Mouse (Mus musculus): ENCODE results near the gene Rbfox2. TPM values are rescaled to one million over a fixed set of nuclear protein-coding genes. Genes with fewer than 3 reads are reported as not detected.

The Rbfox2 gene
- polyA plus RNA-seq, 1 experiment from 2014 or later = 69.4 TPM

DNA sequence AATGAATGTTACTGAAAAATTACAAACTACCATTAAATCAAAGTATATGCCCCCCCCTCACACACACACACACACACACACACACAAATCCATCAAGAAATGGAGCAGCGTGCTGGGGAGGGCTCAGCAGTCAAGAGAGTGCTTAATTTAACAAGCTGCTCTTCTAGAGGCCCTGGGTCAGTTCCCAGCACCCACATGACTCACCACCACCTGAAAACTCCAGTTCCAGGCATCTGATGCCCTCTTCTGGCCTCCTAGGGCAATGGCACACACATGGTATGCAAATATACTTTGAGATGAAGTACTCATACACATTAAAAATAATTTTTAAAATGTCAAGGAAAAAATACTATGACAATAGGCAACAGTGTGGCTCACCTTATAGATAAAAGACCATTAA lies 120.7 kb downstream of the Rbfox2 start:
- H3K4me3 ChIP-seq (replicated peaks) = no peak overlapping the region
- no peak overlapping the region for H3K9ac ChIP-seq
- WGBS = 94% methylated on average over 1 of the region's 1 CpGs
- 0 out of 2 replicates have a peak, but pooled peaks cover 2% of the 10 kb centered on the region for H3K36me3 ChIP-seq
- no peaks in the 10 kb centered on the region for H3K27me3 ChIP-seq
- H3K9me3 ChIP-seq (replicated peaks) = no peaks in the 10 kb centered on the region
- H3K4me1 ChIP-seq = peaks cover 12% of the 10 kb centered on the region
- no peak overlapping the region for H3K4me2 ChIP-seq (replicated peaks)
- H3K27ac ChIP-seq (replicated peaks) = no peak overlapping the region
- no peak for ATAC-seq (ENCODE audit: insufficient number of reproducible peaks, low FRiP score, low TSS enrichment, low read depth)

DNA sequence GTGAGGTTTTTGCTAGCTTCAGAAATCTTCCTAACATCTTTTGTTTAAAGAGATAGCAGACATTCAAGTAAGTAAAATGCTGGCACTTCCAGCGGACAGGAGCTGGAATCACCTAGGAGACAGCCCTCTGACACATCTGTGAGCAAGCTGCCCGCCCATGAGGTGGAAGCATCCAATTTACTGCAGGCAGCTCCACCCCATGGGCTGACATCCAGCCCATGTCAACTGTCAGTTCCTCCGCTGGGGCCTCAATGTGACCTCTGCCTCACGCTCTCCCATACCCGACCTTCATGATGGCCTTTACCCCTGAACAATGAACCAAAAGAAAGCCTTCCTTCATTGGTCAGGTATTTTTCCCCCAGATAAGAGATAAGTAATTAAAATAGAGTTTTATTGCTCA lies 121.2 kb downstream of the Rbfox2 start:
- H3K36me3 ChIP-seq = 0 out of 2 replicates have a peak, but pooled peaks cover 2% of the 10 kb centered on the region
- no peaks in the 10 kb centered on the region for H3K9me3 ChIP-seq (replicated peaks)
- H3K27ac ChIP-seq (replicated peaks) = no peak overlapping the region
- H3K4me1 ChIP-seq = peaks cover 12% of the 10 kb centered on the region
- H3K4me3 ChIP-seq (replicated peaks) = no peak overlapping the region
- H3K4me2 ChIP-seq (replicated peaks) = no peak overlapping the region
- 42% methylated on average over 5 of the region's 5 CpGs for WGBS
- no peaks in the 10 kb centered on the region for H3K27me3 ChIP-seq
- ATAC-seq (ENCODE audit: insufficient number of reproducible peaks, low FRiP score, low TSS enrichment, low read depth) = no peak
- H3K9ac ChIP-seq = no peak overlapping the region

DNA sequence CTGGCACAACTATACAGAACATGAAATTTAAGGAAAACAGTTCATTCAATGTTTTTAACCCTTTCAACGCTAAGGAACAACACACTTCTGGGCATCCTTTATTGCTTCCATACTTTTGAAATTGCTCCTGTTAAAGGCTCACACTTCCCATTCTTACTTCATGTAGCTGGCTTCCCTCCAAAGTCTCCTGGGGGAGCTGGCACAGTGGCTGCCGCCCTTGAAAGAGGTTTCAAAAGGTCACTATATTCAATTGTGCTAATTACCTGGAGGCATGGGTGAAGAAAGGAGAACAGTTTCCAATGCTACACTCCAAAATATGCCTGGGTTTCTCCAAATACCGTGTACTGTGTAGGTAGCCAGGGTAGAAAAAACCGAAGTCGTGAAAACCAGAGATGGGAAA lies 124.0 kb downstream of the Rbfox2 start:
- peak overlapping the region; percentile 63 for H3K27ac ChIP-seq (replicated peaks)

DNA sequence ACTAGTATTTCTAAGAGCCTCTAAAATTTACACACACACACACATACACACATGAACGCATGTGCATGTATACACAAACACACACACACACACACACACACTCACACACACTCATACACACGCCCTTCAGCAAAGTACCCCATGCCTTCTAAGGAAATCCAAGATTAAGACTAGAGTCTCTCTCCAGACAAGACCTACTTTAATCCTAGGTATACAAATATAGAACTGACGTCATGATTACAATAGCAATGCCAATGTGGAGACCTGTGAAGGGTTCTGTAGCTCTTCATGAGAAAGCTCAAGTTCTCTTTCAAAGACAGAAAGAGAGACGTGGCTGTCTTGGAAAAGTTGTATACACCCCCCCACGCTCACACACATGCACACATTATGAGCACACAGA lies 132.8 kb downstream of the Rbfox2 start:
- Histone ChIP-seq H3K9me3 (replicated peaks) (no peaks in the 10 kb centered on the region), H3K27ac (replicated peaks) (no peak overlapping the region), H3K4me2 (replicated peaks) (no peak overlapping the region), H3K4me1 (peaks cover 4% of the 10 kb centered on the region; the same call in 1 of the 2 replicates), H3K9ac (no peak overlapping the region), H3K36me3 (no peaks in the 10 kb centered on the region), H3K27me3 (no peaks in the 10 kb centered on the region), H3K4me3 (replicated peaks) (no peak overlapping the region)
- WGBS = 78% methylated on average over 5 of the region's 5 CpGs
- no peak for ATAC-seq (ENCODE audit: insufficient number of reproducible peaks, low FRiP score, low TSS enrichment, low read depth)

More for the DNA sequence above, 124.0 kb downstream of the Rbfox2 start:
- no peaks in the 10 kb centered on the region for H3K9me3 ChIP-seq (replicated peaks)
- no peaks in the 10 kb centered on the region for H3K27me3 ChIP-seq
- no peak overlapping the region for H3K9ac ChIP-seq
- WGBS = 52% methylated on average over 5 of the region's 5 CpGs
- H3K4me2 ChIP-seq (replicated peaks) = no peak overlapping the region
- H3K36me3 ChIP-seq = 0 out of 2 replicates have a peak, but pooled peaks cover 2% of the 10 kb centered on the region
- H3K4me3 ChIP-seq (replicated peaks) = no peak overlapping the region
- ATAC-seq (ENCODE audit: insufficient number of reproducible peaks, low FRiP score, low TSS enrichment, low read depth) = no peak
- peaks cover 16% of the 10 kb centered on the region for H3K4me1 ChIP-seq

DNA sequence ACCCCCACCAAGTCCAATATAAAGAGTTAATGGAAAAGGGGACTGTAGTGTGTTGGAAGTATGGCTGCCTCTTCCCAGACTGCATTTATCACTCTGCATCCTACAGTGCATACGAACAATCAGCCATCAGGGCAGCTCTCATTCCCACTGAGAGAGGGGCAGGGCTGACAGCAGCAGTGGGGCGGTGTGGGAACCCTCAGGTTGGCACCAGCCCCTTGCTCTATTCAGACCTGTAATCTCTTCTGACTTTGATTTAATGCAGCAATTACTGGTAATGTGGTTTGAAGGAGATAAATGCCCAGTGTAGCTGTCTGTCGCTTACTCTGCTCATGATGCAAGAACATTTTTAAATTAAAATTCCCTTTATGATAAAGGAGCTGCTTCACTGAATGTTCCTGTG lies 134.4 kb downstream of the Rbfox2 start:
- ATAC-seq (ENCODE audit: insufficient number of reproducible peaks, low FRiP score, low TSS enrichment, low read depth) = no peak
- no peaks in the 10 kb centered on the region for H3K9me3 ChIP-seq (replicated peaks)
- peaks cover 2% of the 10 kb centered on the region; the same call in 1 of the 2 replicates for H3K4me1 ChIP-seq
- H3K27me3 ChIP-seq = no peaks in the 10 kb centered on the region
- no peak overlapping the region for H3K4me2 ChIP-seq (replicated peaks)
- WGBS = 72% methylated on average over 3 of the region's 3 CpGs
- H3K9ac ChIP-seq = no peak overlapping the region
- no peak overlapping the region for H3K4me3 ChIP-seq (replicated peaks)
- H3K27ac ChIP-seq (replicated peaks) = no peak overlapping the region
- no peaks in the 10 kb centered on the region for H3K36me3 ChIP-seq

DNA sequence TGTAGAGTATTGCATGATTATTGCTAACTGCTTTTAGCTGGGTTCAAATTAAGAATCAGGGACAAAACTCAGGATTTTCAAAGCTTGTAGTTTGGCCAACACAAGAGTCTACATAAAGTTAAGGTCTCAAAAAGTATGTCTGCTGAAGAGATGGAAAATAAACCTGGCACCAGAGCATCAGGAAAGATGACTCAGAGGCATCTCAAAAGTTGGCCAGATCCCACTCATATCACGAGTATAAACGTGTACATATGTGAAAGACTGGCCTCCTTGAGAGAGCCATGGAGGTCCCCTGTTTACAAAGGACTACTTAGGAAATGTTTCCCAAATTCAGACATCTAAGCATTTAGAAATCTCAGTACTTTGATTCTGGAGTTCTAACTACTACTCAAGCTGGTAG lies 138.0 kb downstream of the Rbfox2 start:
- no peak overlapping the region for H3K4me2 ChIP-seq (replicated peaks)
- H3K9ac ChIP-seq = no peak overlapping the region
- no peak overlapping the region for H3K27ac ChIP-seq (replicated peaks)
- no peaks in the 10 kb centered on the region for H3K27me3 ChIP-seq
- no peak overlapping the region for H3K4me3 ChIP-seq (replicated peaks)
- H3K9me3 ChIP-seq (replicated peaks) = no peaks in the 10 kb centered on the region
- no peaks in the 10 kb centered on the region for H3K36me3 ChIP-seq
- no peak for ATAC-seq (ENCODE audit: insufficient number of reproducible peaks, low FRiP score, low TSS enrichment, low read depth)
- 66% methylated on average over 2 of the region's 2 CpGs for WGBS
- H3K4me1 ChIP-seq = peaks cover 10% of the 10 kb centered on the region

DNA sequence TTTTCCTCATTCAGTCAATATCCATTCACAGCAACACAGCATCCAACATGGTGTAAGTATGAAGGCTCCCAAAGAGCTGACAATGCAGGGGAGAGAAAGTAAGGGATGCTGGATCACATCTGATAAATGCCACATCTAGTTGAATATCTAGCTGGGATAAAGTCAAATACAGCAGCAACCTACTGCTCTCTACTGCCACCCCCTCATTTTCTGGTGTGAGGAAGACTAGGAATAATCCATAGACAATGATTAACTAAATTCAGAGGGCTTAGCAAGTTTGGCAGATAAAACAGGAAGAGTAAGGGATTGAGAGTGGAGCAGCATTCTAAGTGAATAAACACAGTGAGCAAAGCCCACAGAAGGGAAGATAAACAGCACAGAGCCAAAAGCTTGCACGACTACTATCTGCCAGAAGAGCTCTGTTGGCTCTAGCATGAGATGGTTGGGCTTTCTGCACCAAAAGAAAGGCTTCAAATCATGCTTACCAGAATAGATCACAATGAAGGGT lies 140.5 kb downstream of the Rbfox2 start:
- Histone ChIP-seq H3K9me3 (replicated peaks) (no peaks in the 10 kb centered on the region), H3K4me1 (peaks cover 29% of the 10 kb centered on the region), H3K27ac (replicated peaks) (no peak overlapping the region), H3K4me2 (replicated peaks) (no peak overlapping the region), H3K36me3 (no peaks in the 10 kb centered on the region), H3K27me3 (no peaks in the 10 kb centered on the region), H3K4me3 (replicated peaks) (no peak overlapping the region), H3K9ac (no peak overlapping the region)
- 46% methylated on average over 1 of the region's 1 CpGs for WGBS
- no peak for ATAC-seq (ENCODE audit: insufficient number of reproducible peaks, low FRiP score, low TSS enrichment, low read depth)

DNA sequence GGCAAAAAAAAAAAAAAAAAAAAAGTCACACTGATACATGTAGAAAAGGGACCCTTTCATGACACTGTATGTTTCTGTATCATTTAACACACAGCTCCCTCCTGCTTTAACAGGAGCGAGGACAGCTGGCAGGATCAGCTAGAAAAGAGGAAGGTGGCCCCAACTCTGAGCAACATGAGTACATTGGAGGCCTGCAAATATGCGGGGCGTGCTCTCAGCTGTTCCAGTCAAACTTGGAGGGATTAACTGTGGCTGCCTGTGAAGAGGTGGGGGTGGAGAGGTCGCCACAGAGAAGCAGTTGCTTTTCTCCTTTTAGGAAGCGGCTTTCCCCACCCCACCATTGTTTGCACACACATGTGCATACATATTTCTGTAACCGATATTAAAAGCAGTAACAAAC lies 143.5 kb downstream of the Rbfox2 start:
- WGBS = 14% methylated on average over 6 of the region's 6 CpGs
- no peaks in the 10 kb centered on the region for H3K36me3 ChIP-seq
- peaks cover 30% of the 10 kb centered on the region for H3K4me1 ChIP-seq
- H3K27me3 ChIP-seq = no peaks in the 10 kb centered on the region
- H3K27ac ChIP-seq (replicated peaks) = peak overlapping the region; percentile 82
- no peak overlapping the region for H3K4me3 ChIP-seq (replicated peaks)
- no peaks in the 10 kb centered on the region for H3K9me3 ChIP-seq (replicated peaks)
- no peak overlapping the region for H3K9ac ChIP-seq
- ATAC-seq (ENCODE audit: insufficient number of reproducible peaks, low FRiP score, low TSS enrichment, low read depth) = peak; percentile 77
- H3K4me2 ChIP-seq (replicated peaks) = no peak overlapping the region

DNA sequence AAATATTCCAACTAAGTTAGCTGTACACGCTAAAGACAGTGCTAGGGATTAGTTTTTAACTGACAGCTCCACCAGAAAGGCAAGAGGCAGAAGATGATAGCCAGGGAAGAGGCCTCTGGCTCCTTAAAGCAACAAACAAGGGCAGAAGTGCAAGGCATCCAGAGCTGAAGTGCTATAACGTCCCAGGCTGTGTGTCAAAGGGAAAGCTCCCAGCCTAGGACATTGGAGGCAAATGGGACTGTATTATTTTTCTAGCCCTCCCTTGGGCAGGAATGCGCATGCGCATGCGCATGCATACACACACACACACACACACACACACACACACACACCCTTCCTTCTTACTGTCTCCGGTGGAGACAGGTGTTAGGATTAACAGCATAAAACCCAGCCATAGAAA lies 143.9 kb downstream of the Rbfox2 start:
- Histone ChIP-seq H3K4me2 (replicated peaks) (no peak overlapping the region), H3K27ac (replicated peaks) (peak overlapping the region; percentile 82), H3K36me3 (no peaks in the 10 kb centered on the region), H3K4me3 (replicated peaks) (peak overlapping the region; percentile 11), H3K9me3 (replicated peaks) (no peaks in the 10 kb centered on the region), H3K4me1 (peaks cover 30% of the 10 kb centered on the region), H3K27me3 (no peaks in the 10 kb centered on the region), H3K9ac (0 out of 2 replicates have a peak overlapping the region, but pooled peaks have one; percentile 9)
- ATAC-seq (ENCODE audit: insufficient number of reproducible peaks, low FRiP score, low TSS enrichment, low read depth) = peak; percentile 41
- WGBS = 67% methylated on average over 6 of the region's 6 CpGs

DNA sequence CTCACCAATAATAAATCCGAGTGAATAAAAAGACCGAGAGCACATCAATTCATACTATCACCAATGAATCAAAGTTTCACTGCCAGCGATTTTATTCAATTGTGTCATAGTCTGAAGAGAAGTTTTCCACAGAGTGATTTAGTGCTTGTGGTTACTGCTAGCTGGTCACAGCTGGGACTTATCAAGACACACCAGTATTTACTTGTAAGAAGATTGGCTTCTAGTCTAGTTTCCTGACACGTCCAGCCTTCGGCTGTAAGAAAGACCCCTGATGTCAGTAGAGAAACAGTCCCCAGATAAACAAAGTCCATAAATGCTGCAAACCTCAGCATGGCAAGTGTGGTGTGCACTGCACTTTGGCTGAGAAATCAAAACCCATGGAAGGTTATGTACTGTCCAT lies 145.4 kb downstream of the Rbfox2 start:
- H3K27me3 ChIP-seq = no peaks in the 10 kb centered on the region
- H3K36me3 ChIP-seq = no peaks in the 10 kb centered on the region
- H3K9me3 ChIP-seq (replicated peaks) = no peaks in the 10 kb centered on the region
- H3K27ac ChIP-seq (replicated peaks) = peak overlapping the region; percentile 31
- WGBS = 38% methylated on average over 5 of the region's 5 CpGs
- H3K9ac ChIP-seq = no peak overlapping the region
- peaks cover 38% of the 10 kb centered on the region for H3K4me1 ChIP-seq
- H3K4me3 ChIP-seq (replicated peaks) = peak overlapping the region; percentile 11
- no peak for ATAC-seq (ENCODE audit: insufficient number of reproducible peaks, low FRiP score, low TSS enrichment, low read depth)
- no peak overlapping the region for H3K4me2 ChIP-seq (replicated peaks)

DNA sequence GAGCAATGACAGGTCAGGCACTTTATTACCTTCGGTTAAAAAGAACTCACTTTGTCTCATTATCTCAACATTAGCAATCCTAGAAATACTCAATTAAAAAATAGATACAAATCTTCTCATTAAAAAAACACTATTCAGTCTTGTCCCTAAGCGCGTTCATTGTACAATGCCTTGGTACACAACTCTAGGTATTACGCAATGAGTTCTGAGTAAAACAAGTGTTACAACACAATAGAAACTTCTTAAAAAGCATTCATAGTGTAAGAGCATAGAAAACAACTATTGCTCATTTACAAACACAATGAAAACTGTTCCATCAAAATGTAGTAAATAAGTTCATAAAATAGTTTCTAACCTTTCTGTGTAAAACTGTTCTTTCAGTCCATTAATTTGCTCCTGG lies 146.0 kb downstream of the Rbfox2 start:
- H3K4me3 ChIP-seq (replicated peaks) = peak overlapping the region; percentile 11; the same call in 1 of the 2 replicates
- no peaks in the 10 kb centered on the region for H3K27me3 ChIP-seq
- peak overlapping the region; percentile 31; the same call in 1 of the 2 replicates for H3K27ac ChIP-seq (replicated peaks)
- peaks cover 39% of the 10 kb centered on the region for H3K4me1 ChIP-seq
- H3K9me3 ChIP-seq (replicated peaks) = no peaks in the 10 kb centered on the region
- no peak for ATAC-seq (ENCODE audit: insufficient number of reproducible peaks, low FRiP score, low TSS enrichment, low read depth)
- WGBS = 83% methylated on average over 4 of the region's 4 CpGs
- H3K9ac ChIP-seq = no peak overlapping the region
- H3K36me3 ChIP-seq = no peaks in the 10 kb centered on the region
- no peak overlapping the region for H3K4me2 ChIP-seq (replicated peaks)

DNA sequence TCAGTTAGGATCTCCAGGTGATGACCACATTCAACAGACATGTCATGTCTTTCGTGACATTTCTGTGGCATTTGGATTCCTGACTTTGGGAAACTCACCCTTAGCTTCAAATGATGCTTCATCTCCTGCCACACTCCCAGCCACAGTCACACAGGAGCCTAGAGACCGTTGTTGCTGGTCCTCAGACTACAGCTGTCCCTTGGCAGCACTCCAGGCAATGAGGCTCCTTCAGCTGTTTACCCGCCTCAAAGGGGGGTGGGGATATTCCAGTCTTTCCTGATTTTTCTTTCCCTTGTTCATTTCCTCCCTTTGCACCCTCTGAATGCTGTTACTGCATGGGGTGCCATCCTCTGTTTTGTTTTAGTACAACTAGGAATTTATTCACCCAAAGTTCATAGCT lies 150.3 kb downstream of the Rbfox2 start:
- no peak for ATAC-seq (ENCODE audit: insufficient number of reproducible peaks, low FRiP score, low TSS enrichment, low read depth)
- peak overlapping the region; percentile 28; the same call in 1 of the 2 replicates for H3K27ac ChIP-seq (replicated peaks)
- no peak overlapping the region for H3K4me2 ChIP-seq (replicated peaks)
- WGBS = 30% methylated on average over 3 of the region's 3 CpGs
- H3K9me3 ChIP-seq (replicated peaks) = no peaks in the 10 kb centered on the region
- peaks cover 31% of the 10 kb centered on the region for H3K4me1 ChIP-seq
- H3K4me3 ChIP-seq (replicated peaks) = no peak overlapping the region
- no peak overlapping the region for H3K9ac ChIP-seq
- no peaks in the 10 kb centered on the region for H3K36me3 ChIP-seq
- no peaks in the 10 kb centered on the region for H3K27me3 ChIP-seq

Data from embryonic facial prominence, embryonic 15.5 days (tissue).